Mouse (Mus musculus): Measurements from ENCODE around the gene Esrrg. TPM values are rescaled to one million over a fixed set of nuclear protein-coding genes. Genes with fewer than 3 reads are reported as not detected.

Gene Esrrg
- total and polyA plus RNA-seq, 3 experiments, result not detected

DNA sequence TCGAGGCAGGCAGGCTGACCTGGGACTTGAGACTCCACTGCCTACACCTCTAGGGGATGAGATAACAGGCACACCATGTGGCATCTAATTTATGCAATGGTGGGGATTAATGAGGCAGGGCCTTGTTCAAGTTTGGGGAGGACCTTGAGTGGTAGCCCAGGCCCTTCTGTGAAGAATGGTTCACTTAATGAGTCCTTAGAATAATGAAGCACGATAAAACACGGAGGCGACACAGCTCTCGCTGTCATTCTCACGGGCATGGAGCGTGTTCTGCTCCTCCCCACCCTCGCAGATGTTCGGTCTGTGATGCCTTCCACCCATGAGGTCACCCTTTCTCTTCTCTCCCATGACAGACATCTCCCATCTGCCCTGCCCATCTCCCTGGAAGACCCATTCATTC is 350.6 kb downstream of the Esrrg start:
- Histone ChIP-seq H3K9ac (ENCODE audit: insufficient read depth, low read depth) (no peak overlapping the region), H3K27me3 (replicated peaks) (no peaks in the 10 kb centered on the region), H3K79me2 (replicated peaks; ENCODE audit: control insufficient read depth, extremely low read depth, insufficient read depth, poor library complexity, severe bottlenecking) (no peaks in the 10 kb centered on the region), H3K9me3 (replicated peaks; ENCODE audit: low read length) (peaks cover 80% of the 10 kb centered on the region), H3K4me3 (replicated peaks in 1 of 3; ENCODE audit: low read depth in 2 of 3, low read length in 2 of 3, poor library complexity in 1 of 3) (no peak overlapping the region), H3K36me3 (replicated peaks in 1 of 2; ENCODE audit: control insufficient read depth in 1 of 2, insufficient read depth in 1 of 2, low read length in 1 of 2) (no peaks in the 10 kb centered on the region), H3K27ac (ENCODE audit: insufficient read depth, low read depth) (no peak overlapping the region), H3K4me2 (ENCODE audit: insufficient read depth, low read depth, poor library complexity, severe bottlenecking) (no peak overlapping the region), H3K4me1 (ENCODE audit: control insufficient read depth in 1 of 2, insufficient read depth in 2 of 2) (no peaks in the 10 kb centered on the region)
- in situ Hi-C loops (cut with MboI; ENCODE audit: low pct_ligation_motif_present, low pct_unique_long_range_greater_than_20kb, low sequenced_read_pairs), result no loop called here
- DNase-seq (ENCODE audit: extremely low read depth), result no peak
- TF ChIP-seq ZNF384 (IDR thresholded peaks at IDR 0.05; ENCODE audit: low read depth, low read length) (no peak), HCFC1 (IDR thresholded peaks at IDR 0.05; ENCODE audit: low read depth, low read length) (no peak), ZMIZ1 (IDR thresholded peaks at IDR 0.05; ENCODE audit: low read depth, low read length) (no peak), E2F4 (IDR thresholded peaks at IDR 0.05; ENCODE audit: insufficient replicate concordance, low read depth, low read length) (no peak), KAT2A (IDR thresholded peaks at IDR 0.05; ENCODE audit: insufficient replicate concordance, low read length) (no peak), MAFK (IDR thresholded peaks at IDR 0.05; ENCODE audit: insufficient replicate concordance, low read length) (no peak), MAX (IDR thresholded peaks at IDR 0.05; ENCODE audit: low read length) (no peak), CHD2 (IDR thresholded peaks at IDR 0.05; ENCODE audit: low read length) (no peak), JUN (IDR thresholded peaks at IDR 0.05; ENCODE audit: insufficient read depth, low read depth, low read length) (no peak), IRF4 (IDR thresholded peaks at IDR 0.05; ENCODE audit: low read depth, low read length) (no peak), USF1 (IDR thresholded peaks at IDR 0.05; ENCODE audit: low read depth, low read length) (no peak), RCOR1 (conservative IDR thresholded peaks at IDR 0.05; ENCODE audit: low read depth, low read length) (no peak), RAD21 (IDR thresholded peaks at IDR 0.05; ENCODE audit: low read depth, low read length) (no peak), SIN3A (IDR thresholded peaks at IDR 0.05; ENCODE audit: low read length) (no peak), MAZ (IDR thresholded peaks at IDR 0.05; ENCODE audit: low read depth, low read length) (no peak), EP300 (IDR thresholded peaks at IDR 0.05; ENCODE audit: low read length) (no peak)
- dilution Hi-C loops (cut with MboI; ENCODE audit: extremely low pct_ligation_motif_present, extremely low pct_unique_long_range_greater_than_20kb, low sequenced_read_pairs), result no loop called here

DNA sequence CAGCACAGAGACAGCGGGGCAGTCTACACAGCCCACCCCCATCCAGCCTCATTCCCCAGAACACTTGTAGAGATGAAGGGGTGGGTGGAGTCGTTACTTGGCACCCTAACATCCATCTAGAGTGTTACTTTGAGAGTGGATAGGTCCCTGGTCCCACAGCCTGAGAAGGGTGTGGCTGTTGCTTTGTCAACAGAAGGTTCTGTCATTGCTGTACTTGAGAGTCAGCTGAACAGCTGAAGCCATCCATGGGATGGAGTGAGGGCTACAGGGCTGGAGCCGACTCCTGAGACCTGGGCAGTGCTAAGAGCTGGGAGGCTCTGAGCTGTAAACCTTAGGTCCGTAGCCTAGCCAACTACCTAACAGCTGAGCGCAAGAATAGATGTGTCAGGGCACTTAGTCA is 352.9 kb downstream of the Esrrg start:
- in situ Hi-C loops (cut with MboI; ENCODE audit: low pct_ligation_motif_present, low pct_unique_long_range_greater_than_20kb, low sequenced_read_pairs) (no loop called here), dilution Hi-C loops (cut with MboI; ENCODE audit: extremely low pct_ligation_motif_present, extremely low pct_unique_long_range_greater_than_20kb, low sequenced_read_pairs) (no loop called here)
- Histone ChIP-seq H3K27ac (ENCODE audit: insufficient read depth, low read depth) (no peak overlapping the region), H3K9ac (ENCODE audit: insufficient read depth, low read depth) (no peak overlapping the region), H3K4me1 (ENCODE audit: control insufficient read depth in 1 of 2, insufficient read depth in 2 of 2) (no peaks in the 10 kb centered on the region), H3K79me2 (replicated peaks; ENCODE audit: control insufficient read depth, extremely low read depth, insufficient read depth, poor library complexity, severe bottlenecking) (no peaks in the 10 kb centered on the region), H3K9me3 (replicated peaks; ENCODE audit: low read length) (peaks cover 78% of the 10 kb centered on the region), H3K36me3 (replicated peaks in 1 of 2; ENCODE audit: control insufficient read depth in 1 of 2, insufficient read depth in 1 of 2, low read length in 1 of 2) (no peaks in the 10 kb centered on the region), H3K4me2 (ENCODE audit: insufficient read depth, low read depth, poor library complexity, severe bottlenecking) (no peak overlapping the region), H3K4me3 (replicated peaks in 1 of 3; ENCODE audit: low read depth in 2 of 3, low read length in 2 of 3, poor library complexity in 1 of 3) (peak overlapping the region in 1 of 3 experiments; percentile 7), H3K27me3 (replicated peaks) (no peaks in the 10 kb centered on the region)
- DNase-seq (ENCODE audit: extremely low read depth), result no peak
- no peak for TF ChIP-seq TCF12 (IDR thresholded peaks at IDR 0.05; ENCODE audit: low read depth, low read length)
- TF ChIP-seq RAD21 (IDR thresholded peaks at IDR 0.05; ENCODE audit: low read depth, low read length), result no peak
- TF ChIP-seq MAFK (IDR thresholded peaks at IDR 0.05; ENCODE audit: insufficient replicate concordance, low read length), result no peak
- no peak for TF ChIP-seq EP300 (IDR thresholded peaks at IDR 0.05; ENCODE audit: low read length)
- no peak for TF ChIP-seq USF1 (IDR thresholded peaks at IDR 0.05; ENCODE audit: low read depth, low read length)
